Mouse (Mus musculus) left cerebral cortex, postnatal 36 days (tissue): ENCODE measurements around the gene Bicral. TPM values are rescaled to one million over a fixed set of nuclear protein-coding genes. Genes with fewer than 3 reads are reported as not detected.
"Not testable (repeated sequence)": the region's sequence is repeated elsewhere in the genome, so short reads cannot be mapped to it uniquely, and the experiment has no call there.

Experiments used
- DNase-seq, 2 experiments: peaks; one replicate each; pipeline ENCODE4 v3.0.0; 2021 to 2022; ENCODE audit warnings: low spot score in 2 of 2, mixed read lengths in 1 of 2
- intact Hi-C: fragments of 180-260 bp; cut with DNase I; formaldehyde crosslinking; loops from one replicate; pipeline ENCODE4 v1.15.1; 2025
- total RNA-seq, 2 experiments: library from RNA; stranded (reverse); gene quantifications; 2 replicates each; pipeline ENCODE4 v1.2.3; 2021

Gene Bicral
- total RNA-seq, 2 experiments from 2014 or later, result 52.7 to 58.5 TPM

- DNase-seq, result no peak
- intact Hi-C loops, result no loop called here
These were observed 44.6 kb downstream of the Bicral start for GRCm38 (mm10) chr17:46813637-46814036.

- DNase-seq, result no peak
- intact Hi-C loops, result no loop called here
These were observed 45.8 kb downstream of the Bicral start for GRCm38 (mm10) chr17:46812442-46812841.

- intact Hi-C loops, result no loop called here
- no peak for DNase-seq
These were observed 47.6 kb downstream of the Bicral start for GRCm38 (mm10) chr17:46810672-46811071.

DNA sequence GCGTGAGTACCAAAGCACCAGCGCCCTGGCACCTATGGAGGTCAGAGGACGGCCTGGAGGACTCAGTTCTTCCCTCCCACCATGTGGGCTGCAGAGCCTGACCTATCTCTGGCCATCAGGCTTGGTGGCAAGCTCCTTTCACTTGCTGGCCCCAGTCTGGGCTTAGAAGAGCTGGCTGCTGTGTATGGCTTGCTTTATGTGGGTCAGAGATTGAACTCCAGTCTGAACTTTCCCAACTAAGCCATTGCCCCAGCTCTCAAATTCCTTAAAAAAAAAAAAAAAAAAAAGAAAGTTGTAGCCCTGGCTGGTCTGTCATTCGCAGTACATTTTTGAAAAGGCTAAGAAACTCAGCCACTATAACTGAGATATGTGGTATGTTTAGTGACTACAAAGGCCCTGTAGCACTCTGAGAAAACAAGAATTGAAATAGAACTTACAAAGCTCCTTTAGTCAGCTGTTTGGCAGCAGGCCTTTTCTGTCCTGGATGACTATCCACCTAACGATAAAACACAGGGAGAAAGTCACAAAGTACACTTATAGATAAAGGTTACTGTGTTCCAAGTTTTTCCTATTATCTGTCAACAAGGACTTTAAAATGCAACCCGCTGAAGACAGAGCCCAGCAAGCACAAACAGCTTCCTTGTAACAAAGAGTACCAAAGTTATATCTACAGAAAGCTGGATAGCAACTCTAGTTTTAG, 49.0 kb downstream of the Bicral start:
- intact Hi-C loops, result no loop called here
- DNase-seq, result no peak

DNA sequence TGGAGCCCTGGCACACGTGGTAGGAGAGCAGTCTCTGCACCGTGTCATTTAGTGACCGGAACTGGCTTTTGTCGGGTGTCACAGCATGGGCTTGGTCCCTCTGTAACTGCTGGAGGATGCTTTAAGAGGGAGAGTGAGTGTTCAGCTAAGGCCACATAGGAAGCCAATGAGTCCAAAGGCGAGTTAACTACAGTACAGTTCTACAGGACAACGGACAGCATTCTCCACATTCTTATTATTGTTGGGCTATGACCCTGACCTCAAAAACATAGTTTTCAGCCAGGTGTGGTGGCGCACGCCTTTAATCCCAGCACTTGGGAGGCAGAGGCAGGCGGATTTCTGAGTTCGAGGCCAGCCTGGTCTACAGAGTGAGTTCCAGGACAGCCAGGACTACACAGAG, 49.9 kb downstream of the Bicral start:
- intact Hi-C loops, result no loop called here
- no peak for DNase-seq

DNA sequence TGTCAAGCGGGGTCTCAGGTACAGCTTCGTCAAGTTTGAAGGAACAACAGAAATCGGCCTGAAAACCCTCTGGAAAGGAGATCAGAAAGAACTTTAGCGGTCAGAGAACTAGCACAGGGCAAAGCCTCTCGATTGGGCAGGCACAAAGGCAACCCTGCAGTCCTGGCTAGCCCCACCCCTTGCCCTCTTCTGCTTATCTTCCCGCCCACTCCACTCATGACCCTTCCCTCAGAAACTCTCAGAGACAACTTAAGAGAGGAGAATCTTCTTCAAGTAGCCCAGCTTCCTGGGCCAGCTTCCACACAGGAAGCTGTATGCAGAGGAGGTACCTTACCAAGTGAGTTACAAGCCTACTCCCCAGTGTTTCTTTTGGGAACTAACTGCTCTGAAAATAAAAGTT, 56.5 kb downstream of the Bicral start:
- intact Hi-C loops, result no loop called here
- no peak for DNase-seq

DNA sequence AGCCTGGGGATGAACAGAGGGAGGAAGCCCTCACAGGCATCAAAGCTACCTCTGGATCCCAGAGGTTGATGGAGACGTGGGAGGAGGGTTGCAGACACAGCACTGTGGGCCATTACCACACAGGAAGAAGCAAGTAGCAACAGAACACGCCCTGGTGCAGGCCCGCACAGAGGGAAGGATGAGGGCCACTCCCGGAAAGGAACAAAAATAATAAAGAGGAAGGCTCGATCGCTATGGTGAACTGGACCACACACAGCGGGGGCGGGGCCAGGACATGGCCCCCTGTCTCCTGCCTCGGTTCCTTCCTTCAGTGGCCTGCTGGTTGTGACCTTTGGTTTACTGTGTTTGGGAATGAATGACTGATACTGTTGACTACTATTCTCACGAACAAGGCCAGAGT, 58.6 kb downstream of the Bicral start:
- DNase-seq, result no peak
- intact Hi-C loops, result no loop called here

DNA sequence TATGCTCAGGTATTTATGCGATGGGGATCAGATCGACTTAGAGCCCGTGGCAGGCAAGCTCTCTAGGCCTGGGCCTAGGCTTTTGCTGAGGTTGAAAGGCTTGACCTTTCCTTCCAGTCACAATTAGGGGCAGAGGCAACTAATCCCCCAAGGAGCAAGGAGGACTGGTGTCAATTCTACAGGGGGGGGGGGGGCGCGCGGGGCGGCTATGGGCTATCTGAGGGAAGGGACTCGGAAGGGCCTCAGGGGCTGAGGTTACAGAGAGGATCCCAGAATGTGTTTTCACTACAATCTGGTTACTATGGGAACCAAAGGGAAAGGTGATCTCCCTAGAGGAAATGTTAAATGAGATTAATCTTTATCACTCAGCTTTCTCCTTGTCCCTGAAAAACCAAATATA, 60.9 kb downstream of the Bicral start:
- intact Hi-C loops, result no loop called here
- DNase-seq, result no peak

DNA sequence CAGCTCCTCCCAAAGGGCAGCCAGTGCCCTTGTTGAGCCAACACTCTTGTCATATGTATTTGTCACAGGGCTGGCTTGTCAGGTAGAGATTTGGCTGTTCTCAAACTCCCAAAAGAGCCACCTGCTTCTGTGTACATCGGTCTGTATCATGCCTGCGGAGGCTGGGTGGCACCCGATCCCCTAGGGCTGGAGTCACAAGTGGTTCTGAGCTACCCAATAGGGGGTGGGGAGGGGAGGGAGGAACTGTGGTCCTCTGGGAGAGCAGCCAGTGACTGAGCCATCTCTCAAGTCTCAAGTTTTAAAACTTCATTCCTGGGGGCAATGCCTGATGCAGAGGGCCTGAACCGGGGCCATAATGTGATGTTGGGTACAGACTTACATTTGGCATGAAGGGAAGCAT, 61.5 kb downstream of the Bicral start:
- intact Hi-C loops, result no loop called here
- no peak for DNase-seq

DNA sequence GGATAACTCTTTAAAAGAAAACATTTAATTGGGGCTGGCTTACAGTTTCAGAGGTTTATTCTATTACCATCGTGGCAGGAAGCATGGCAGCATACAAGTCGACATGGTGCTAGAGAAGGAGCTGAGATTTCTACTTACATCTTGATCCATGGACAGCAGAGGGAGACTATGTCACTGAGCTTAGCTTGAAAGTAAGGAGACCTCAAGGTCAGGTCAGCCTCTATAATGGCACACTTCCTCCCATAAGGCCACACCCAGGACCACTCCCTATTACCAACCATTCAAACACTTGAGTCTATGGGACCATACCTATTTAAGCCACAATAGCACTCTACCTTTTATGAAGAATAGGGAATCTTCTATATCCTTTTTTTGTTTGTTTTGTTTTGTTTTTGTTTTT, 65.3 kb downstream of the Bicral start:
- no peak for DNase-seq
- intact Hi-C loops, result no loop called here

- intact Hi-C loops, DNase-seq: not testable (repeated sequence)
These were observed 70.3 kb downstream of the Bicral start for GRCm38 (mm10) chr17:46787974-46788373.

- intact Hi-C loops, result no loop called here
- no peak for DNase-seq
These were observed 71.3 kb downstream of the Bicral start for GRCm38 (mm10) chr17:46786952-46787351.

DNA sequence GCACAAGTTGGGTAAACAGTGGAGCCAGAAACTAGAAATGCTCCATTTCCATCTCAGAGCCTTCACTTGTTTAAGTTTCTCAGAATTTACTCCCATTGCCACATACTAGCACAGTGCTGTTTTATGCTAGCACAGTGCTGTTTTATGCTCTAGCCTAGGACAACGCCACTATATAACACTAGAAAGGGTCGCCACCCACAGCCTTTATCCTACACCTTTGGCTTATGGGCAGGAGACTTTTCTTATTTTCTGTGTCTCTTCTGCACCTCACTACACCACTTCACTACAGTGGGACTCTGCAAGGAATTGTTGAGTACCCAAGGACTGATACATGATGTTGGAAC, 75.1 kb downstream of the Bicral start:
- no peak for DNase-seq
- intact Hi-C loops, result loop anchor here (2.0 to 5.0 kb wide), 2 partner anchors 74 to 108 kb away; partner anchors contain the start of genes Bicral and Tbcc

GRCm38 (mm10) chr17:46782341-46783221, 75.7 kb downstream of the Bicral start, which contains the start of gene Rpl7l1:
Gene Rpl7l1, minus strand, starts transcription at chr17:46782672.
- intact Hi-C loops, result loop anchor here (2.0 to 5.0 kb wide), 2 partner anchors 75 to 108 kb away; partner anchors contain the start of genes Bicral and Tbcc
- DNase-seq, result peak; percentile 88 to 91

- intact Hi-C loops, result loop anchor here (2.0 to 5.0 kb wide), 2 partner anchors 75 to 109 kb away; partner anchors contain the start of genes Bicral and Tbcc
- DNase-seq, result no peak
These were observed 76.4 kb downstream of the Bicral start for GRCm38 (mm10) chr17:46781876-46782275.

DNA sequence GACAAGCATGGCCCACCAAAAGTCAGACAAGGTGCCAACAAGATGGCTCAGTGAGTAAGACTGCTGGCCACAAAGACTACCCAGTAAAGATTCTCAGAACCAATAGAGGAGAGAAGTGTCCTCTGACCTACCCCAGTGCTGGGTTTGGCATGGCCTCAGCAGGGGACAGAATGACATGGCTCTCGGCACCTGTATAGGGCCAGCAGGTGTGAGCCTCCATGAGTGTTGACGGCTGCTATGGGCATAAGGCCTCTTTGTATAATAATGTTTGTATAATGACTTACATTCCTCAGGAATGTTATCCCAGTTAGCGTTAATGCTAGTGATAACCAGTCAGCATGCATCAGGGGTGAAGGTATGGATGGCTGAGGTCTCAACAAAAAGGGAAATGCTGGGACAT, 82.2 kb downstream of the Bicral start:
- intact Hi-C loops, result no loop called here
- no peak for DNase-seq

- intact Hi-C loops, result no loop called here
- DNase-seq, result no peak
These were observed 83.2 kb downstream of the Bicral start for GRCm38 (mm10) chr17:46775070-46775469.

- intact Hi-C loops, result no loop called here
- DNase-seq, result no peak
These were observed 84.2 kb downstream of the Bicral start for GRCm38 (mm10) chr17:46774131-46774472.

- intact Hi-C loops, result loop anchor here (2.0 kb wide), 1 partner anchor 21 kb away; the partner anchor contains the start of gene Cnpy3
- no peak for DNase-seq
These were observed 84.8 kb downstream of the Bicral start for GRCm38 (mm10) chr17:46773278-46774130.
